Mouse (Mus musculus): ENCODE data around the gene Aplnr.

Aplnr gene

GRCm38 (mm10) chr2:85136089-85136488 is at the start of gene Aplnr:
Gene Aplnr, plus strand, starts transcription at chr2:85136225.
- no peak for DNase-seq (ENCODE audit: low spot score)

GRCm38 (mm10) chr2:85088716-85089646 is 47.0 kb upstream of the Aplnr start:
- DNase-seq (ENCODE audit: low spot score), result peak; percentile 50

DNA sequence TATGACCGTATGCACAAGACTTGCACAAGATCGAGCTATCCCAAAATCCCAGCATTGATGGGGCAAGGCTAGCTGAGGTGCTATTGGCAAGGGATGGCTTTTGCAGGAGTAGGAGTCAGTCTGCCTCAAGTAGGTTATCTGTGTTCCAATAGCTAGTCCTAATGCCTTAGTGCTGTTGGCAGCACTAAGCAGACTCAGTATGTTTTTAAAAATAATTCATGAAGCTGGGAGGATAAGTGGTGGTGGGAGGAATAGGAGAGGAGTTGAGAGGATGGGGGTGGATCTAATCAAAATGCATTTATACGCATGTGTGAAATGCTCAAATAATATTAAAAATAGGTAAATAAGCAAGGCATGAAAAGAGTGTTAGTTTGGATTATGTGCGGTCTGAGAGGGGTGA is 44.7 kb upstream of the Aplnr start:
- DNase-seq (ENCODE audit: low spot score), result no peak

GRCm38 (mm10) chr2:85093376-85093775 is 42.6 kb upstream of the Aplnr start:
- no peak for DNase-seq (ENCODE audit: low spot score)

DNA sequence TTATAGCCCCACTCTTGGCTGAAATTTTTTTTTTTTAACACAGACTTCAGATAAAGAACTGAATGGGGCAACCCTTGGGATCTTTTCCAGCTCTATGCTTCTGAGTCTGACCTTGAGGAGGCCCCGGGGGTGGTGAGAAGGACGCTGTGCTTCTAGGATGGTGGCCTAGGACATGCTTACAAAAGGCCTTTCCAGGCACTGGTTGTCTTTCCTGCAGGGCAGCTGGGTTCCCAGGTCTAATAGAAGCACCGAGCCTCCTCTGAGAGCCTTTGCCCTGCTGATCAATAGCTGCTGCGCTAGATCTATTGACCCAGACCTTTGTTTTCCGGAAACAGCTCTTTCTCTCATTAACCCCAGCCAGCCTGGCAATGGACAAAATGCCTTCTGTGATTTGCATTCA is 40.1 kb upstream of the Aplnr start:
- DNase-seq (ENCODE audit: low spot score), result no peak

DNA sequence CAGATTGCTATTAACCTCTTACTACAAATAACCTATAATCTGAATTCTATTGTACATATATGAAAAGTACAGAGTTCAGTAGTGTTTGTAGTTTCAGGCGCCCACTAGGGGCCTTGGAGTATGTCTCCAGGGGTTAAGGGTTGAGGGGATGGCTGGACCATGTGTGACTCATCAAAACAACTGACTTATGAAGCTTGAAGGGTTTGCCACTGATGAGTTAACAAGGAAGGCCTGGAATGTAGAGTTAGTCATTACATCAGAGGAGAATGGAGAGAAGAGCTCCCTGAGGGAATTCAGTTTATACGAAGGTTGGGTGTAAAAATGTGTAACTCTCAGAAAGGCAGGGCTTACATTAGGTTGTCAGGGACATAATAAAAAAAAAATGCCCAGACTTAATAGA is 38.0 kb upstream of the Aplnr start:
- DNase-seq (ENCODE audit: low spot score), result no peak

DNA sequence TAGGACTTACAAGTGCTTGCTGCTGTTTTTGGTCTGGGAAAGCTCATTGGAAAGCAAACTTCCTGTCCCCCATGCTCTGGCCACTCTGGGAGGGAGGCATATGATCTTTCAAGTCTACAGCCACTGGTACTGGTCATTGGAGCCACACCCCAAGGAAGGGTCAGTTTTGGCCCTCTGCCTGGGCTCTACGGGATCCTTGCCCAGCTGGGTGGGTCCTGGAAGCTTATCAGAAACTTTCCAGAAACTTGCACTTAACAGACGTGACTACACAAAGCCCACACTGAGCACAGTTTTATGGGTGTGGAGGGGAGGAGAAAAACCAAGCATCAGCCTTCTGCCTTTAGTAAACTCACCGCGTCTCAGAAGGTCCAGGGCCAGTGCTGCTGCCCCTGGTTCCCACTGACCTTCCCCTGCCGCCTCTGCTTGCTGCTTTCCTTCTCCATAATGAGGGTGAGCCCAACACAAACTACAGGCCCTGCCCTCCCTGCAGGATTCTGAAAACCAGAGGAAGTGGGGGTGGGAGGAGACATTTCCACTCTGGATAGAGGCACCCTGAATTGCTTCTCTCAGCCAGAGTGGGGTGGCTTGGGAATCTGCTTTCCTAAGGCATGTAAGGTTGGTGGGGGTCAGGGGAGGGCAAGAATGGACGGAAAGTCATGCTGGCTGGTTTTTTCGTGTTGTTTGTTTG is 37.1 kb upstream of the Aplnr start:
- DNase-seq (ENCODE audit: low spot score), result no peak

GRCm38 (mm10) chr2:85103201-85103600 is 32.8 kb upstream of the Aplnr start:
- DNase-seq (ENCODE audit: low spot score), result no peak

GRCm38 (mm10) chr2:85105426-85106013 is 30.5 kb upstream of the Aplnr start:
- no peak for DNase-seq (ENCODE audit: low spot score)

DNA sequence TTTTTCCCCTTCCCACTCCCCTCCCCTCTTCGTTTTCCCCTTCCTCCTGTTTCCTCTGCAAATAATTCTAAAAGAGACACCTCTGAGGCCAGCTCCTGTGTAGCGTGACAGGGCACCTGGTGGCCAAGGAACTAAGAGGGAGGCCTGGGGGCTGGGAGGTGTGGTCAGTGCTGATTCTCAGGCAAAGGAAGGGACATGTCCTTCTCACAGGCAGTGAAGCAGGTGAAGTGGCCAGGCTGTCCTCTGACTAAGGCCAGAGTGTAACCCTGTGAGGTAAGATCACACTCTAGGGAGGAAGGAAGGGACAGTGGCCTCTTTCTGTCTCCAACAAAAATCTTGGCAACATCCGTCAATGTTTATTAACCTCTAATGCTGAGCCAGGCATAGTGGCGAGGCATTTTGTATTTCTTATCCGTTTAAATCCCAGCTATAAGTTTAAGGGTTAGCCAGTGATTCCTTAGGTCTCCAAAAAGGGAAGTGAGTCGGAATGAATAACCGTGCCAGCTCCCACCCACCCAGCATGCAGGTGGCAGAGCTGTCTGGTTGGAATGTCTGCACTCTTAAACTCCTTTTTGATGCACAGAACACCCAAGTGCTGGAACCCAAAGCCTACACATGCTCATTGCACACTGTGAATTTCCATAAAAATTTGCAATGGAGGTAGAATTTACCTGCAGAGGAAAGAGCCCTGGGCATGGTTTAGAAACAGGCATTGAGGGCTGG is 29.8 kb upstream of the Aplnr start:
- DNase-seq (ENCODE audit: low spot score), result peak; percentile 17

- DNase-seq (ENCODE audit: low spot score), result no peak
Observed at GRCm38 (mm10) chr2:85106941-85107340, 29.1 kb upstream of the Aplnr start.

DNA sequence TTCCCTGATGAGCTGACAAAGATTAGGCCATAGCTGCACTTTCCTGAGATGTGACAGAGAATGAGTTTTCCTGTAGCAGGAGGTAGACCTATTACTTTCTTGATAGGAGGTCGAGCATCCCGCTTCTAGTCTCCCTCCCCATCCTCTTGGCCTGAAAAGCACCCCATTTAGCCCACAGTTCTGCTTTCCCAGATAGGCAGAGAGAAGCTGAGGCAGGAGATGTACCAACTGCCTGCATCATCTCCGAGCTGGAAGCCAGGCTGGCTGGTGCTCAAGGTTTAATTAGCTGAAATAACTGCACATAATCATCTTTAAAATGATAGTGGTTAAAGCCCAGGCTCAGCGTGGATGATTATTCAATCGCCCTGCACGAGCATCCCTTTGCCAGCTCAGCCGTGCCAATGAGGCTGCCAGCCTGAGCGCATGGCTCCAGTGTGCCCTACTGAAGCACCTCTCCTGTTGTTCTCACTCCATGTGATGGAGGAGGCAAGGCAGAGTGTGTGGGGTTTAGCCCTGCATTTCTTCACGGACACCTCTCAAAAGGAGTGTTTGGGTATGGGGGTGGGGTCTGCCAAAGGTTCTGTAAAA is 25.6 kb upstream of the Aplnr start:
- DNase-seq (ENCODE audit: low spot score), result no peak

DNA sequence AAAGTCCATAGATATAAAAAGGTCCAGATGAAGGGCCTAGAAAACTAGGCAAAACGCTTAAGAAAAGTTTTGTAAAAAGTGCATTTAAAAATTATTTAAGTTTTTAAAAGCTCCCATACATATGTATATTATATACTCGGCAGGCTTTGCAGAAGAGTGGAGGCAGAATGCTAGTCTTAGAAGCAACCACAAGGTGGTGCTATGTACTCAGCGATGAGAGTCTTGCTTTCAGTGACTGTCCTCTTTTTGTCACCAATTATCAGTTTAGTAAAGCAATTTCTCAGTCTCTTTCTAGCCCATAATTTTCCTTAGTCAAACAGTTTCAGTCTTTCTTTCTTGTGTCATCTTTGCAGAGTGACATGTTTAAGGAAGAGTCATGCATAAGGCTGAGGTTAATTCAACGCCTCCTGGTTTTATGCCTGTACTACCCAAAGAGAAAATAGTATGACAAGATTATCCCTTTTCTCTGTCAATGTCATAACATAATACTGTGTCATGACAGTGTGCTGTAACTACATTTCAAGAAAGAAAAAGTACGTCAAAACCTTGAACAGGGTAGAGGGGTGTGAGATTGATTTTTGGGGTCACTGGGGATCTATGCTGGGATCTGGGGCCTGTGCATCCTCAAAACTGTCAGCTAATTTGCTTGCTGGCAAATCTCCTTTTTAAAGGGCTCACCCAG is 12.7 kb upstream of the Aplnr start:
- DNase-seq (ENCODE audit: low spot score), result no peak

GRCm38 (mm10) chr2:85123869-85124535 is 12.0 kb upstream of the Aplnr start:
- DNase-seq (ENCODE audit: low spot score), result no peak

DNA sequence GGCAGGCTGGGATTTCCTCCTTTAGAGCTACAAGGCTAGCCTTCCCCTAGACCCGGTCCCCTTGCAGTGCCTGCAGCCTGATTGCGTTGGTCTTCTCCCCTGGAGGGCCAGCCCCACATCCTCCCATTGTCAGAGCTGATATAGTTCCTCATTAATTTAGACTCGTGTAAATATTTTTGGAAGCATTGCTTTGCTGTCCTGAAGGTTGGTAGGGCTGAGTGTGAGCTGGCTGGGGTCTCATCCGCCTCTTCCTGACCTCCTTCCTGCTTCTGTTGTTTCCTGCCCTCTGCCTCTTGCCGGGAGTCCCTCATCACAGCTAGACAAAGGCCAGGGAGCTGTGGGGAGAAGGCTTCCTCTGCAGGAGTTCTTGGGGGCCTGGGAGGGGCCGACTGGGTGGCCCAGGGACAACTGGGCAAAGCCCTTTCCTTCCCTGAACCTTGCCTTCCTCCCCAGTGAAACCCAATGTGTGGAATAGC is 6.5 kb upstream of the Aplnr start:
- no peak for DNase-seq (ENCODE audit: low spot score)

GRCm38 (mm10) chr2:85131226-85131625 is 4.8 kb upstream of the Aplnr start:
- DNase-seq (ENCODE audit: low spot score), result no peak

DNA sequence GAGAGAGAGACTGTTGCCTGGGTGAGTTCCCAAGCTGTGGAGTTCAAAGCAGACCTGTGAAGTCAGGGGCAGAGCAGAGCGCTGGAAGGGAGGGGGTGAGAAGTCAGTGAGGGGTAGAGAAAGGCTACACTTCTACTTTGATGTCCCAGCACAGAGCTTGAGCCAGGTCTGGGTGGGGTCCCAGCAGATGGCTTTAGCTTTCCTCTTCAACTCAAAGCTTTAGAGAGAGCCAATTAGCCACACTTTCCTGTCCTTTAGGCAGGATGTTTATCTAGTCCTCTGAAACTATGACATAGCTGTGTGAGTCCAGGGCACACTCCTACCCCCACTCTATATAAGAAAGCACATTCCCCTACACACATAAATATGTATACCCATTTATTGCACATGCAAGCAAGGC is 4.3 kb upstream of the Aplnr start:
- no peak for DNase-seq (ENCODE audit: low spot score)

DNA sequence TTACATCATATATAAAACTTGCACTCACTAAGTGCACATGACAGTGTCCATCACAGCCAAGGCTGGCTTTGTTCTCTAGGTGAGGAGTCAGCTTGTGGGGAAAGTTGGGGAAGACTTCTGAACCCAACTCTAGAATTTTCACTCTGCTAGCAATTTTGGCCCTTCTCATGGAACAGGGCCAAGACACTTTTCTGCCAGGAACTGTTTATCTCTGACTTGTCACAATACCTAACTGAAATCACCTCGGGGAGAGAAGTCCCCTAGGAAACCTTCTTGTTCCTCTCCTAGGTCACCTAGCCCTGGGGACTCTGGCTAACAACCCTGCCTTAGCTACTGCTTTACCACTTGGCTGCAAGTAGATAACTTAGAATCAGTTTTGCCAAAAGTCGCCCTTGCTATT is 3.8 kb upstream of the Aplnr start:
- DNase-seq (ENCODE audit: low spot score), result no peak

- no peak for DNase-seq (ENCODE audit: low spot score)
Observed at GRCm38 (mm10) chr2:85135099-85135498, 926 bp upstream of the Aplnr start.

- no peak for DNase-seq (ENCODE audit: low spot score)
Observed at GRCm38 (mm10) chr2:85136831-85137520, 951 bp downstream of the Aplnr start.

Data from testis, postnatal 14 days (tissue).